Mouse (Mus musculus) ES-Bruce4 (cell line): Measurements from ENCODE around the gene Rnf17.

ENCODE experiments used
- CTCF ChIP-seq: IDR thresholded peaks from one replicate; pipeline ENCODE4 v1.8.1; 2011; ENCODE audit warnings: low read depth, low read length
- POLR2A ChIP-seq: IDR thresholded peaks from one replicate; pipeline ENCODE4 v1.8.1; 2011; ENCODE audit warnings: low read length; ENCODE audit not compliant: insufficient read depth

GRCm38 (mm10) chr14:56506743-56507142 is 104.4 kb downstream of the Rnf17 start:
- TF ChIP-seq CTCF (no peak), POLR2A (no peak)
